Mouse (Mus musculus): Measurements from ENCODE around the gene BC049762. TPM values are rescaled to one million over a fixed set of nuclear protein-coding genes. Genes with fewer than 3 reads are reported as not detected.

BC049762 gene
- 0.45 and 0.66 TPM in 2 replicates for polyA plus RNA-seq (2015; fragmentation: Nextera tagmentation; extraction: Ambion mirVana)

GRCm38 (mm10) chr11:51262342-51263285, at the start of gene BC049762:
TSS of gene BC049762 (minus strand) at chr11:51263046.

GRCm38 (mm10) chr11:51289564-51290041, 26.8 kb upstream of the BC049762 start, which contains the start of gene Col23a1:
TSS of gene Col23a1 (plus strand) at chr11:51289920.

GRCm38 (mm10) chr11:51261680-51262219, 1.1 kb downstream of the BC049762 start, which contains the start of gene Clk4:
TSS of gene Clk4 (plus strand) at chr11:51261730.

GRCm38 (mm10) chr11:51220308-51220707, 42.5 kb downstream of the BC049762 start, which contains the start of gene Gm12569:
TSS of gene Gm12569 (plus strand) at chr11:51220473.

Other genes starting within 250 kb of the BC049762 start
- not detected in 2 replicates for gene Olfr54, start 248.8 kb downstream of the BC049762 start, polyA plus RNA-seq (2015; fragmentation: Nextera tagmentation; extraction: Ambion mirVana)
- gene Olfr1375, start 214.9 kb downstream of the BC049762 start, polyA plus RNA-seq (2015; fragmentation: Nextera tagmentation; extraction: Ambion mirVana) = not detected in 2 replicates
- 1.2 and 1.9 TPM in 2 replicates for gene Zfp354a, start 203.8 kb downstream of the BC049762 start, polyA plus RNA-seq (2015; fragmentation: Nextera tagmentation; extraction: Ambion mirVana)
- not detected in 2 replicates for gene Gm12569, start 42.6 kb downstream of the BC049762 start, polyA plus RNA-seq (2015; fragmentation: Nextera tagmentation; extraction: Ambion mirVana)
- 66.9 and 67.4 TPM in 2 replicates for gene Clk4, start 1.3 kb downstream of the BC049762 start, polyA plus RNA-seq (2015; fragmentation: Nextera tagmentation; extraction: Ambion mirVana)
- gene Col23a1, start 26.9 kb upstream of the BC049762 start, polyA plus RNA-seq (2015; fragmentation: Nextera tagmentation; extraction: Ambion mirVana) = 0.72 and 1.0 TPM in 2 replicates